Mouse (Mus musculus): ENCODE measurements around the gene Igfbp7. TPM values are rescaled to one million over a fixed set of nuclear protein-coding genes. Genes with fewer than 3 reads are reported as not detected.

Gene Igfbp7
- polyA plus RNA-seq, 1 experiment, result 201 TPM

GRCm38 (mm10) chr5:77443889-77444573 is 36.2 kb upstream of the Igfbp7 start:
- TF ChIP-seq CEBPB (IDR thresholded peaks at IDR 0.05; ENCODE audit: insufficient read depth, poor library complexity, severe bottlenecking), result no peak
- TF ChIP-seq MAX (IDR thresholded peaks at IDR 0.05; ENCODE audit: low read depth), result no peak
- TF ChIP-seq E2F4 (IDR thresholded peaks at IDR 0.05; ENCODE audit: insufficient read depth), result no peak
- TF ChIP-seq MYOD1 (IDR thresholded peaks at IDR 0.05; ENCODE audit: control insufficient read depth in 1 of 3, insufficient read length in 2 of 3, low read depth in 2 of 3), result no peak
- no peak for TF ChIP-seq SRF (IDR thresholded peaks at IDR 0.05; ENCODE audit: control insufficient read depth, insufficient read length, low read depth)
- TF ChIP-seq POLR2A (IDR thresholded peaks at IDR 0.05; ENCODE audit: insufficient read length, low read depth), result no peak
- TF ChIP-seq TCF3 (IDR thresholded peaks at IDR 0.05; ENCODE audit: insufficient read length, low read depth), result no peak
- no peak for TF ChIP-seq USF1 (IDR thresholded peaks at IDR 0.05; ENCODE audit: low read depth)
- TF ChIP-seq REST (IDR thresholded peaks at IDR 0.05; ENCODE audit: insufficient read depth, insufficient read length), result no peak
- no peak for TF ChIP-seq POLR2AphosphoS2 (IDR thresholded peaks at IDR 0.05; ENCODE audit: insufficient read length, low read depth)
- H3K36me3 ChIP-seq (ENCODE audit: control insufficient read depth, insufficient read depth), result no peaks in the 10 kb centered on the region
- peaks cover 23% of the 10 kb centered on the region for H3K27me3 ChIP-seq (ENCODE audit: control insufficient read depth, insufficient read depth, insufficient read length)
- no peak overlapping the region for H3K4me3 ChIP-seq
- no peak overlapping the region for H3ac ChIP-seq (ENCODE audit: control insufficient read depth, insufficient read length)
- H3K4me2 ChIP-seq (ENCODE audit: low read depth), result no peak overlapping the region
- no peaks in the 10 kb centered on the region for H3K79me2 ChIP-seq (ENCODE audit: control insufficient read depth, insufficient read depth)

- Histone ChIP-seq H3K4me3 (no peak overlapping the region), H3K36me3 (ENCODE audit: control insufficient read depth, insufficient read depth) (no peaks in the 10 kb centered on the region), H3K27me3 (ENCODE audit: control insufficient read depth, insufficient read depth, insufficient read length) (peaks cover 23% of the 10 kb centered on the region), H3ac (ENCODE audit: control insufficient read depth, insufficient read length) (no peak overlapping the region), H3K79me2 (ENCODE audit: control insufficient read depth, insufficient read depth) (no peaks in the 10 kb centered on the region), H3K4me2 (ENCODE audit: low read depth) (no peak overlapping the region)
- TF ChIP-seq USF1 (IDR thresholded peaks at IDR 0.05; ENCODE audit: low read depth), result no peak
- TF ChIP-seq POLR2AphosphoS2 (IDR thresholded peaks at IDR 0.05; ENCODE audit: insufficient read length, low read depth), result no peak
- TF ChIP-seq MYOG (IDR thresholded peaks at IDR 0.05; ENCODE audit: control insufficient read depth in 1 of 3, insufficient read depth in 1 of 3, insufficient read length in 2 of 3, low read depth in 2 of 3), result no peak
- TF ChIP-seq TCF12 (IDR thresholded peaks at IDR 0.05; ENCODE audit: insufficient read depth, poor library complexity, severe bottlenecking), result no peak
- no peak for TF ChIP-seq REST (IDR thresholded peaks at IDR 0.05; ENCODE audit: insufficient read depth, insufficient read length)
- no peak for TF ChIP-seq MAX (IDR thresholded peaks at IDR 0.05; ENCODE audit: low read depth)
- TF ChIP-seq MYOD1 (IDR thresholded peaks at IDR 0.05; ENCODE audit: control insufficient read depth in 1 of 3, insufficient read length in 2 of 3, low read depth in 2 of 3), result no peak
- TF ChIP-seq E2F4 (IDR thresholded peaks at IDR 0.05; ENCODE audit: insufficient read depth), result no peak
- no peak for TF ChIP-seq POLR2A (IDR thresholded peaks at IDR 0.05; ENCODE audit: insufficient read length, low read depth)
- no peak for TF ChIP-seq SRF (IDR thresholded peaks at IDR 0.05; ENCODE audit: control insufficient read depth, insufficient read length, low read depth)
- TF ChIP-seq TCF3 (IDR thresholded peaks at IDR 0.05; ENCODE audit: insufficient read length, low read depth), result no peak
- TF ChIP-seq CEBPB (IDR thresholded peaks at IDR 0.05; ENCODE audit: insufficient read depth, poor library complexity, severe bottlenecking), result no peak
Observed at GRCm38 (mm10) chr5:77442856-77443623, 35.2 kb upstream of the Igfbp7 start.

- H3K4me3 ChIP-seq, result no peak overlapping the region
Observed at GRCm38 (mm10) chr5:77436308-77436707, 28.5 kb upstream of the Igfbp7 start.

GRCm38 (mm10) chr5:77434060-77434459 is 26.2 kb upstream of the Igfbp7 start:
- H3K27me3 ChIP-seq (ENCODE audit: control insufficient read depth, insufficient read depth, insufficient read length), result peaks cover 15% of the 10 kb centered on the region
- H3K36me3 ChIP-seq (ENCODE audit: control insufficient read depth, insufficient read depth), result no peaks in the 10 kb centered on the region
- H3ac ChIP-seq (ENCODE audit: control insufficient read depth, insufficient read length), result no peak overlapping the region
- TF ChIP-seq CEBPB (IDR thresholded peaks at IDR 0.05; ENCODE audit: insufficient read depth, poor library complexity, severe bottlenecking), result no peak
- no peak for TF ChIP-seq TCF12 (IDR thresholded peaks at IDR 0.05; ENCODE audit: insufficient read depth, poor library complexity, severe bottlenecking)
- no peak for TF ChIP-seq POLR2AphosphoS2 (IDR thresholded peaks at IDR 0.05; ENCODE audit: insufficient read length, low read depth)
- H3K4me3 ChIP-seq, result no peak overlapping the region
- H3K79me2 ChIP-seq (ENCODE audit: control insufficient read depth, insufficient read depth), result no peaks in the 10 kb centered on the region
- peak overlapping the region; percentile 6 for H3K4me2 ChIP-seq (ENCODE audit: low read depth)

More at GRCm38 (mm10) chr5:77436308-77436707, 28.5 kb upstream of the Igfbp7 start:
- peaks cover 24% of the 10 kb centered on the region for H3K27me3 ChIP-seq (ENCODE audit: control insufficient read depth, insufficient read depth, insufficient read length)
- H3K36me3 ChIP-seq (ENCODE audit: control insufficient read depth, insufficient read depth), result no peaks in the 10 kb centered on the region
- H3K79me2 ChIP-seq (ENCODE audit: control insufficient read depth, insufficient read depth), result no peaks in the 10 kb centered on the region
- no peak overlapping the region for H3K4me2 ChIP-seq (ENCODE audit: low read depth)
- TF ChIP-seq CEBPB (IDR thresholded peaks at IDR 0.05; ENCODE audit: insufficient read depth, poor library complexity, severe bottlenecking) (no peak), MYOD1 (IDR thresholded peaks at IDR 0.05; ENCODE audit: control insufficient read depth in 1 of 3, insufficient read length in 2 of 3, low read depth in 2 of 3) (no peak), TCF12 (IDR thresholded peaks at IDR 0.05; ENCODE audit: insufficient read depth, poor library complexity, severe bottlenecking) (no peak)
- H3ac ChIP-seq (ENCODE audit: control insufficient read depth, insufficient read length), result no peak overlapping the region

GRCm38 (mm10) chr5:77433561-77433960 is 25.7 kb upstream of the Igfbp7 start:
- H3K27me3 ChIP-seq (ENCODE audit: control insufficient read depth, insufficient read depth, insufficient read length), result peaks cover 15% of the 10 kb centered on the region
- H3K4me2 ChIP-seq (ENCODE audit: low read depth), result no peak overlapping the region
- H3K79me2 ChIP-seq (ENCODE audit: control insufficient read depth, insufficient read depth), result no peaks in the 10 kb centered on the region
- no peak overlapping the region for H3ac ChIP-seq (ENCODE audit: control insufficient read depth, insufficient read length)
- peak; percentile 62 for TF ChIP-seq REST (IDR thresholded peaks at IDR 0.05; ENCODE audit: insufficient read depth, insufficient read length)
- no peak for TF ChIP-seq MAX (IDR thresholded peaks at IDR 0.05; ENCODE audit: low read depth)
- TF ChIP-seq POLR2AphosphoS2 (IDR thresholded peaks at IDR 0.05; ENCODE audit: insufficient read length, low read depth), result no peak
- no peak for TF ChIP-seq POLR2A (IDR thresholded peaks at IDR 0.05; ENCODE audit: insufficient read length, low read depth)
- H3K36me3 ChIP-seq (ENCODE audit: control insufficient read depth, insufficient read depth), result no peaks in the 10 kb centered on the region
- H3K4me3 ChIP-seq, result no peak overlapping the region
